Mouse (Mus musculus) spleen, adult 2 months (tissue): ENCODE data around the gene 1700001L19Rik. TPM values are rescaled to one million over a fixed set of nuclear protein-coding genes. Genes with fewer than 3 reads are reported as not detected.

Source experiments
- DNase-seq, 2 experiments: peaks; one replicate each; pipeline versions ENCODE4 v3.0.0 to v3.0.0-alpha.2; 2012 to 2021; ENCODE audit warnings: low spot score in 2 of 2, low read depth in 1 of 2
- H3K27ac ChIP-seq: fragments of 200-500 bp; 2 replicates; pipeline ENCODE4 v1.5.1; 2012; ENCODE audit warnings: low read length, inconsistent platforms; ENCODE audit not compliant: insufficient read depth
- H3K27me3 ChIP-seq: fragments of 200-500 bp; 2 replicates; pipeline ENCODE4 v1.6.1; 2012; ENCODE audit warnings: mild to moderate bottlenecking, moderate library complexity, low read length, inconsistent platforms; ENCODE audit not compliant: control insufficient read depth, insufficient read depth
- H3K36me3 ChIP-seq: fragments of 200-500 bp; 2 replicates; pipeline ENCODE4 v1.6.1; 2012; ENCODE audit warnings: mild to moderate bottlenecking, low read length, inconsistent platforms; ENCODE audit not compliant: control insufficient read depth, insufficient read depth
- H3K4me1 ChIP-seq: fragments of 200-500 bp; 2 replicates; pipeline ENCODE4 v1.6.1; 2011; ENCODE audit warnings: inconsistent platforms; ENCODE audit not compliant: control insufficient read depth, insufficient read depth, insufficient read length
- H3K4me3 ChIP-seq: fragments of 200-500 bp; 2 replicates; pipeline ENCODE4 v1.5.1; 2011; ENCODE audit warnings: mild to moderate bottlenecking, inconsistent platforms; ENCODE audit not compliant: insufficient read depth, insufficient read length; ENCODE audit errors: extremely low read depth
- CTCF ChIP-seq: fragments of 200-500 bp; IDR thresholded peaks from 2 replicates; pipeline ENCODE4 v1.5.1; 2011; ENCODE audit warnings: mild to moderate bottlenecking, inconsistent platforms; ENCODE audit not compliant: insufficient read depth, insufficient read length, insufficient replicate concordance; ENCODE audit errors: extremely low read depth
- POLR2A ChIP-seq: fragments of 200-500 bp; IDR thresholded peaks from 2 replicates; pipeline ENCODE4 v1.6.1; 2011; ENCODE audit warnings: low read depth, low read length, inconsistent platforms
- WGBS: fragments of 180-500 bp; shearing (Covaris S2); methylation state at CpG from one replicate; pipeline ENCODE4 v1.1.7; 2018; 5-methylcytosine and 5-hydroxymethylcytosine counted together
- polyA plus RNA-seq: library from polyadenylated mRNA; depleted of rRNA; stranded (reverse); fragments of >200 nt; gene quantifications from 2 replicates; pipeline ENCODE4 v1.2.3, GENCODE M21; 2012; rRNA removed

1700001L19Rik gene
- polyA plus RNA-seq, 1 experiment = not detected

GRCm38 (mm10) chr13:68605689-68606126, 8.5 kb downstream of the 1700001L19Rik start:
- Histone ChIP-seq H3K27me3 (no peaks in the 10 kb centered on the region), H3K36me3 (no peaks in the 10 kb centered on the region), H3K4me3 (no peak overlapping the region), H3K4me1 (no peaks in the 10 kb centered on the region), H3K27ac (no peak overlapping the region)
- WGBS = 5% methylated on average over 9 of the region's 11 CpGs
- no peak for TF ChIP-seq CTCF
- TF ChIP-seq POLR2A = no peak
- no peak for DNase-seq

GRCm38 (mm10) chr13:68607652-68608405, 10.6 kb downstream of the 1700001L19Rik start:
- DNase-seq = no peak
- TF ChIP-seq CTCF = no peak
- TF ChIP-seq POLR2A = no peak
- Histone ChIP-seq H3K4me3 (no peak overlapping the region), H3K4me1 (no peaks in the 10 kb centered on the region), H3K36me3 (no peaks in the 10 kb centered on the region), H3K27ac (no peak overlapping the region), H3K27me3 (no peaks in the 10 kb centered on the region)
- WGBS = 50% methylated on average over 21 of the region's 21 CpGs

- TF ChIP-seq POLR2A = no peak
- no peak for TF ChIP-seq CTCF
- WGBS = 60% methylated on average over 6 of the region's 6 CpGs
- no peak overlapping the region for H3K27ac ChIP-seq
- no peaks in the 10 kb centered on the region for H3K4me1 ChIP-seq
- DNase-seq = no peak
- no peaks in the 10 kb centered on the region for H3K36me3 ChIP-seq
- no peaks in the 10 kb centered on the region for H3K27me3 ChIP-seq
- H3K4me3 ChIP-seq = no peak overlapping the region
These were observed 25.6 kb downstream of the 1700001L19Rik start for GRCm38 (mm10) chr13:68622792-68623191.

- 78% methylated on average over 3 of the region's 3 CpGs for WGBS
- no peaks in the 10 kb centered on the region for H3K27me3 ChIP-seq
These were observed 29.8 kb downstream of the 1700001L19Rik start for GRCm38 (mm10) chr13:68627041-68627440.

GRCm38 (mm10) chr13:68642786-68643185, 45.6 kb downstream of the 1700001L19Rik start:
- TF ChIP-seq POLR2A (no peak), CTCF (no peak)
- 88% methylated on average over 1 of the region's 1 CpGs for WGBS
- no peaks in the 10 kb centered on the region for H3K36me3 ChIP-seq
- H3K4me1 ChIP-seq = no peaks in the 10 kb centered on the region
- H3K4me3 ChIP-seq = no peak overlapping the region
- H3K27me3 ChIP-seq = no peaks in the 10 kb centered on the region
- H3K27ac ChIP-seq = no peak overlapping the region
- DNase-seq = no peak

More at GRCm38 (mm10) chr13:68627041-68627440, 29.8 kb downstream of the 1700001L19Rik start:
- H3K36me3 ChIP-seq = no peaks in the 10 kb centered on the region
- no peaks in the 10 kb centered on the region for H3K4me1 ChIP-seq
- H3K27ac ChIP-seq = no peak overlapping the region
- no peak overlapping the region for H3K4me3 ChIP-seq
- no peak for DNase-seq
- TF ChIP-seq CTCF (no peak), POLR2A (no peak)

Other genes starting within 250 kb of the 1700001L19Rik start
- gene Mtrr, start 15.3 kb upstream of the 1700001L19Rik start, polyA plus RNA-seq = 7.7 TPM in 2 replicates
- 5.5 and 11.2 TPM in 2 replicates for gene Fastkd3, start 15.2 kb upstream of the 1700001L19Rik start, polyA plus RNA-seq